Mouse (Mus musculus): ENCODE measurements around the gene Lamtor2.
A peak's percentile ranks its signal among the peaks of the same experiment; 100 is the strongest.

The Lamtor2 gene

GRCm38 (mm10) chr3:88503881-88504746, 48.8 kb downstream of the Lamtor2 start:
- no peak for DNase-seq (ENCODE audit: low read depth)

DNA sequence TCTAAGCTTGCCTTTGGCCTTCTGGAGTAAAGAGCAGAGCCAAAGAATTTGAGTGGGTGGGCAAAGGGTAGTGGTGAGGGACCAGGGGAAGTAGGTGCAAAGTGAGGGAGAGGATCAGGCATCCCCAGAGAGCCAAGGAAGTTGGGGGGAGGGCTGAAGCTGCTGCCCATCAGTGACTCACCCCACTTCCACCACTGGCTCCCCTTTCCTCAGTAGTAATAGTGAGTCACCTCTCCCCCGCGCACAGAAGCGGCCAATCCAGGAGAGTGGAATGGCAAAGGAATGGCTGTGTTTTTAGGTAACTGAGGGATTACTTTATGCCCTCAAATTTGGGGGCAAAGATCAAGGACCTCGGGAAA, 49.4 kb downstream of the Lamtor2 start:
- peak; percentile 90 for DNase-seq (ENCODE audit: low read depth)

DNA sequence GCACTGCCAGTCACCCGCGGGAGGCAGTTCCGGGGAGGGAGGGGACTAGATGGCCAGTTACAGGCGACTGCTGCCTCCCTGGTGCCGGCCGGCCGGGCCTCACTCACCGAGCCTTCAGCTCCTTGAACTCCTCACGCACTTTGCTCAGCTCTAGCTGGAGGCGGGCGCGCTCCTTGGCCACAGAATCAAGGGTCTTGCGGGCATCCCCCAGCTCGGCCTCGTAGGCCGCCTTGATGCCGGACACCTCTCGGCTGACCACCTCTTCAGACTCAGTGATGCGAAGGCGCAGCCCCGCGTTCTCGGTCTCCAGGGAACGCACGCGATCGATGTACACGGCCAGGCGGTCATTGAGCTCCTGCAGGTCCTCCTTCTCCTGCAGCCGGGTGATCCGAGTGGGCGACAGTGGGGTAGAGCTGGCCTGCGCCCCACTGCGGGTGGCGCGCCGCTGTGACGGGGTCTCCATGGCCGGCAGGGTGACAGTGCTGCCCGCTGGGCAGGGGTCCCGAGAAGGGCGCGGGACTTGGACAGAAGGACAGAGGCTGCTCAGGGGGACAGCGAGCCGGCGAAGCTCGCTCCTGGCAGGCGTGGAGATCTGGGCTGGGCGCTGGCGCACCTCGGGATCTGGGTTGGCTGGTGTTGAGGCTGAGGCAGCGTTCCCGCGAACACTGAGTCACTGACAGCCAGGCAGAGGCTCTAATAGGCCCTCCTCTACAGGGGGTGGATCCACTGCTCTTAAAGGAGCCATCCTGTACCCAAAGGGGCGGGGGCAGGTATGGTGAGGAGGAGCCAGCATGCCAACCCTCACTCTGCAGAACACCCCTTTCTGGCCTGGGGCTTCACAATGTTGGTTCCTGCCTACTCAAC, 50.0 kb downstream of the Lamtor2 start:
- peak; percentile 96 for DNase-seq (ENCODE audit: low read depth)

DNA sequence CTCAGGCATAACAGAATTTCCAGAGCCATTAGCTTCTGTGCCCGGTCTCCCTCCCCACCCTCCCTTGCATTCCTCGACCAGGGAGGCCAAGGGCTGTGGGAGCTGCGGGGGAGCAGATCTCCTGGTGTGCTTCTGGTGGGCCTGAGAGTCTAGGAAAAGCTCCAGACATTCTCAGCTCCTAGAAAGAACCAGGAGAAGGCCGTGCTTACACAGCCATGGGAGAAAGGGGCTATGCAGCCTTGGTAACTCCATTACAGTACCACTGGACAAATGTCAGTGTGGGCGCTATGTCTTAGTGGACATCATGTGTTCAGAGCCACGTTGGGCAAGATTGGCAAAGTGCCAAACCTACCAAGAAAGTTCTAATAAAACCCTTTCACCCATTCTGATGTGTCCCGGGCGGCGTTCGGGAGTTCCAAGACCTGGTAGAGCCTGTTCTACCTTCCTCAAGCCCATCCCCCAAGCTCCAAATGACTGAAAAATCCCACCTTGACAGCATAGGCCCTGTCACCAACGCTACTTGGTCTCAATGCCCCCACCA, 50.8 kb downstream of the Lamtor2 start:
- DNase-seq (ENCODE audit: low read depth): no peak

DNA sequence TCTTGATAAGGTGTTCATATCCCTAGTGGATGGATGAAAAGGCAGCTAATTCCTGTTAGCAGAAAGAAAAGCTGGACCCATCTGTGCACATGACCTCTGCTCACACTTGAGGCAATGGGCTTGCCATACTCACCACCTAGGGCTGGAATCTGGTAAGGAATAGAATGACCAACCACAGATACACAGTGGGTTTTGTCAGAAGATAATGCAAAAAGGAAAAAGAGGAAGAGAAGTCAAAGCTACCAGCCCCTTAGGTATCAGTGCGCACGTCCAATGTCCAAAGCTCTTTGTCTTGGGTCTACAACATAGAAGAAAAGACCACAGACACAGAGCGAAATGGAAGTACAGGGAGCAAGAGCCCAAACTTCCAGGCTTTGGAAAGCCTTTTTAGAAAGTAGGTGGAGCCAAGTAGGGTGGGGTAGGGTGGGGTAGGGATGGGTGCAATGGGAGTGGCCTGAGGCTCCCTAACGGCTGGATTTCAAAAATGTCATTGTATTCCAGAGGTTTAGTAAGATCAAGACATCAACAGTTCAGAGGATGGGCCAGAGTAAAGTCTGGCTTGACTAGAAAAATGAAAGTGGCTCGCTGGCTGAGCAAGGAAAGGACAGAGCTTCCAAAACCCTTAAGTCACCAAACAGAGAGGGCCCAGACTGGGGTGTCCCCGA, 51.4 kb downstream of the Lamtor2 start:
- DNase-seq (ENCODE audit: low read depth): no peak

GRCm38 (mm10) chr3:88500655-88501365, 52.1 kb downstream of the Lamtor2 start:
- DNase-seq (ENCODE audit: low read depth): no peak

DNA sequence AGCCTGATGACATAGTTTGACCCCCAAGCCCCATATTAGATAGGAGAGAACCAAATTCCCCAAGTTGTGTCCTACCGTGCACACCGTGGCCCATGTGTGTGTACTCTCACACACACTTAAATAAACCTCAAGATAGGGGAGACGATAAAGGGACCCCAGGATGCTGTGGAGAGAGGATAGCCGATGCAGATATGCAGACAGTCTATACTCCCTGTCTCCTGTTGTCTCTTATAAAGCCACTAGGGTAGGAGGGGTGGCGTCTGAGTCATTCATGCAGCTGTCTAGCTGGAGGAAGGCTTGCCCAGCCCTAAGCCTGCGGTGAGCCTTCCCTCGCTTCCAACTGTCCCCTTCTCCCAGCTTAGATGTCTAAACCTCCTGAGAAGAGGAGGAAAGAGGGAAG, 52.8 kb downstream of the Lamtor2 start:
- DNase-seq (ENCODE audit: low read depth): no peak

Data from fibroblast of lung, adult 2 months (primary cell).